Mouse (Mus musculus): ENCODE results near the gene Dbr1. TPM values are rescaled to one million over a fixed set of nuclear protein-coding genes. Genes with fewer than 3 reads are reported as not detected.

Dbr1 gene
- 19.9 TPM for polyA plus RNA-seq (2017; shearing (Covaris generic))

GRCm38 (mm10) chr9:99575677-99576480 is at the start of gene Dbr1:
TSS of gene Dbr1 (plus strand) at chr9:99575799.

DNA sequence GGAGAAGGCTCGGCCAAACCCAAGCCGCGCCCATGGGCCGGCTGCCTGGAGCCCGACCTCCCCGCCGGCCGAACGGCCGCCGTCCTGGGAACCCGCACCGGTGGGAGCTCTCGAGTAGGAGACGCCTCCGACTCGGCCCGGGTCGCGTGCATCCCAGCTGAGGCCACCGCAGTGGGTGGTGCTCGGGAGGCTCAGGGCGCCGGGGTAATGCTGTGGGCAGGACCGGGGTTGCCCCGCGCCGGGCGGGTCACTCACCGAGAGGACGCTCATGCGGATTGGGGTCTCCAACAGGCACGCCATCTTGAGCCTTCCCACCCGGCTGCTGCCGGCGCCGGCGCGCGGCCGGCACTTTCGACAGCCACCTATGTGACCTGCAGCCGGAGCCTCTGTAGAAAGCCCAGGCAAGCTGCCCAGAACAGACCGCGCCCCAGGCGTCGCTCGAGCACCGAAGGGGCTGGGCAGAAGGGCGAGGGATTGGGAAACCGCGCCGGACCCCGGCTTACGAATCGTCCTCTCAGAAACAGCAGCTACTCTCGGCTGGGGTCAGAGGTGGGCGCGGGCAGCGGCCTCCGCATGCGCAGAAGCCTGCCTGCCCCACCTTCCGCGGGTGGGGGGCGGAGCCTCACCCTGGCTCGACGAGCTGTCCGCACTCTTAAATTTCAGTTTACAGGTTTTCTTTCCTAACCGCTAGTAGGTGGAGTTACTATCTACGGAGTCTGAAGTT is 7.1 kb upstream of the Dbr1 start, which contains the start of gene Armc8:
TSS of gene Armc8 (minus strand) at position 553 of the 724 bp plus-strand sequence.

DNA sequence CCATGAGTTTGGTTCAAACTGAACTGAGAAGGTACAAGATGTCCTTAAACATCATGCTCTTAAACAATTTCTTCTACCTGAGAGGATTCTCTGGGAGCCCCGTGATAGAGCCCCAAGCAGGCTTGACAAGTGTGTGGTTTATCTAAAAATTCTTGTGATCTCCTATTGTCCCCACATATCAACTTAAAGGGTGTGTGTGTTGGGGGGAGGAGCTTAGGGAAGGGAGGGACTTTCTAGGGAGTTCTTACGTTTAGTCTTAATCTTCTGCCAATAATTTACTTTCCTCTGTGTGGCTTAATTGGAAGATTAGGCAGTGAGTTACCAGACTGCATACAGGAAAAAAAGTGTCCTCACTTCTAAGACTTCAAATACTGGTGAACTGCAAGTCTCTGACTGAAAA is 36.6 kb downstream of the Dbr1 start, which contains the start of gene A4gnt:
TSS of gene A4gnt (plus strand) at position 301 of the 400 bp plus-strand sequence.

GRCm38 (mm10) chr9:99629281-99630011 is 53.8 kb downstream of the Dbr1 start, which contains the start of gene Dzip1l:
TSS of gene Dzip1l (plus strand) at chr9:99629496.

Other genes starting within 250 kb of the Dbr1 start
- gene Esyt3, start 217.2 kb upstream of the Dbr1 start, polyA plus RNA-seq (2017; shearing (Covaris generic)) = not detected
- gene Mras, start 138.4 kb upstream of the Dbr1 start, polyA plus RNA-seq (2017; shearing (Covaris generic)) = not detected
- gene Nme9, start 124.3 kb upstream of the Dbr1 start, polyA plus RNA-seq (2017; shearing (Covaris generic)) = not detected
- 41.5 TPM for gene Armc8, start 6.9 kb upstream of the Dbr1 start, polyA plus RNA-seq (2017; shearing (Covaris generic))
- not detected for gene A4gnt, start 36.7 kb downstream of the Dbr1 start, polyA plus RNA-seq (2017; shearing (Covaris generic))
- gene Dzip1l, start 53.7 kb downstream of the Dbr1 start, polyA plus RNA-seq (2017; shearing (Covaris generic)) = not detected
- gene Cldn18, start 141.5 kb downstream of the Dbr1 start, polyA plus RNA-seq (2017; shearing (Covaris generic)) = not detected

Measured in CD4-positive, CD25-positive, alpha-beta regulatory T cell, adult 9 weeks (primary cell).